Mouse (Mus musculus) limb, embryonic 11.5 days (tissue): Measurements from ENCODE around the gene Col11a2. TPM values are rescaled to one million over a fixed set of nuclear protein-coding genes. Genes with fewer than 3 reads are reported as not detected.

ENCODE experiments used
- ATAC-seq: fragments of 200-750 bp; cut with Nextera tagmentation; 2 replicates; pipeline ENCODE4 v1.8.0; 2017; ENCODE audit warnings: low read depth; ENCODE audit not compliant: insufficient number of reproducible peaks, low FRiP score, low TSS enrichment
- DNase-seq: peaks from one replicate; pipeline ENCODE4 v3.0.0-alpha.2; 2015; ENCODE audit warnings: low spot score
- H3K27ac ChIP-seq: fragments of 300-500 bp; sonication (generic); replicated peaks from 2 replicates; pipeline ENCODE4 v1.5.1; 2014; ENCODE audit warnings: low read depth, mild to moderate bottlenecking, low read length
- H3K27me3 ChIP-seq: fragments of 300-500 bp; sonication (generic); 2 replicates; pipeline ENCODE4 v1.6.1; 2014; ENCODE audit warnings: mild to moderate bottlenecking, low read length, mixed read lengths; ENCODE audit not compliant: control insufficient read depth, insufficient read depth
- H3K36me3 ChIP-seq: fragments of 300-500 bp; sonication (generic); 2 replicates; pipeline ENCODE4 v1.6.1; 2014; ENCODE audit warnings: mild to moderate bottlenecking, low read length, moderate library complexity, mixed read lengths; ENCODE audit not compliant: control insufficient read depth, insufficient read depth
- H3K4me1 ChIP-seq: fragments of 300-500 bp; sonication (generic); 2 replicates; pipeline ENCODE4 v1.6.1; 2014; ENCODE audit warnings: low read length, mixed read lengths; ENCODE audit not compliant: control insufficient read depth, insufficient read depth
- H3K4me2 ChIP-seq: fragments of 300-500 bp; sonication (generic); 2 replicates; pipeline ENCODE4 v1.6.1; 2014; ENCODE audit warnings: low read depth, mild to moderate bottlenecking, moderate library complexity; ENCODE audit not compliant: severe bottlenecking
- H3K4me3 ChIP-seq: fragments of 300-500 bp; sonication (generic); 2 replicates; pipeline ENCODE4 v1.5.1; 2014; ENCODE audit warnings: low read depth, low read length
- H3K9ac ChIP-seq: fragments of 300-500 bp; sonication (generic); 2 replicates; pipeline ENCODE4 v1.6.1; 2014; ENCODE audit warnings: mild to moderate bottlenecking, low read length
- H3K9me3 ChIP-seq: fragments of 300-500 bp; sonication (generic); 2 replicates; pipeline ENCODE4 v1.6.1; 2016; ENCODE audit warnings: low read length; ENCODE audit not compliant: control insufficient read depth
- WGBS: fragments of 180-500 bp; shearing (Covaris S2); extraction: QIAGEN DNeasy Blood & Tissue Kit; methylation state at CpG from one replicate; pipeline ENCODE4 v1.1.7; 2014; 5-methylcytosine and 5-hydroxymethylcytosine counted together
- polyA plus RNA-seq: library from polyadenylated mRNA; unstranded; fragments of >200 nt; fragmentation: Nextera tagmentation; extraction: Ambion mirVana; gene quantifications from 2 replicates; pipeline ENCODE4 v1.2.1, GENCODE M21; 2014

Gene Col11a2
- polyA plus RNA-seq, 1 experiment from 2014 or later, result 5.0 TPM

DNA sequence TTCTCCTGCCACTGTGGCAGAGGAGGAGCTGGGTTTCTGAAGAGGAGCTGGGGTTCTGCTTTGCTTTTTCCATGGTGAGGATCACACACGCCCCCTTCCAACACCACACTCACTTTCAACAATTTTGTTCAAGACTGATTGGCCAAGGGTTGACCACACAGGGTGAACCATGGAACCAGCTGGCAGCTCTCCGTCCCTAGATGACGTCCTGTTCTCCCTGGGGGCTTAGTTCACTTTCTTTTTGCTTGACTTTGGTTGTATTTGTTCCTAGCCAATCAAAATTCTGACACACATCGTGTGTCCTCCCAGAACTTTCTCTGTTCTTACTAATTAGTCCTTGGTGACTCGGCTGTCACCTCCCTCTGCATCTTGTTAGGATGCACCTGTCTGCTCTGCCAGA is 58.0 kb downstream of the Col11a2 start:
- no peak for ATAC-seq
- 66% methylated on average over 5 of the region's 5 CpGs for WGBS
- H3K27me3 ChIP-seq, result no peaks in the 10 kb centered on the region
- no peak for DNase-seq
- no peaks in the 10 kb centered on the region for H3K36me3 ChIP-seq
- H3K4me2 ChIP-seq, result no peak overlapping the region
- H3K4me3 ChIP-seq, result no peak overlapping the region
- no peak overlapping the region for H3K9ac ChIP-seq
- no peak overlapping the region for H3K27ac ChIP-seq
- H3K4me1 ChIP-seq, result peaks cover 8% of the 10 kb centered on the region; the same call in 1 of the 2 replicates
- no peaks in the 10 kb centered on the region for H3K9me3 ChIP-seq

DNA sequence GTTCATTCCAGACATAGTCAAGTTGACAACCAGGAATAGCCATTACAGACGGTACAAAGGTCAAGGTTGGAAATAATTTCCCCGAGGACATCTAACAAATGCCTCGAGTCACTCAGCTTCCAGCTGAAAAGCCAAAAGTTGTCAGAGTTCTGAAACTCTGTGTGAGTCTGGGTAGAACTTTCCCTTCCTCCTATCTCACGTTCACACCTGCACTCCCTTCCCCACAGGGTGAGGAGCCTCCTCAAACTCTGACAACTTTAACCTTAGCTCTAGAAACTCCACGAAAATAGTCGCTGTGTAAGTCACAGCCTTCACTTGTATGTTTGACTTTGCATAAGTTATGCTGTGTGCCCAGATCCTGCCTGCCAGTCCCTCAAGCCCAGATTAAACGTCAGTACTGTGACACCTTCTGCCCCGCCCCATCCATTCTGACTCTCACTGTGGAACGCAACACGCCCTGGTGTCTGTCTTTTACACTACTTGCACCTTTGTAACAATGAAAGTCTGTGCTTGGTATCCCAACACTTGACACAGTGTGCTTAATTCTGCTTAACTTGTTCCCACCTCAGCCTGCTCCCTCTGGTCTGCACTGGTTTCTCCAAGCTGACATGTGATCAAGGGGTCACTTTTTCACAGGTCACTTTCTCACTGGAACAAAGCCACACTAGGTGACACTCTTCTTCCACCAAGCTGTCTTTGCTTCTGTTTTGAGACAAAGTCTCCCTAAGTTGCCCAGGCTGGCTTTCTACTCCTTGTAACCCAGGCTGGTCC is 59.7 kb downstream of the Col11a2 start:
- H3K27me3 ChIP-seq, result no peaks in the 10 kb centered on the region
- no peaks in the 10 kb centered on the region for H3K9me3 ChIP-seq
- no peak overlapping the region for H3K4me2 ChIP-seq
- 51% methylated on average over 10 of the region's 10 CpGs for WGBS
- no peaks in the 10 kb centered on the region for H3K36me3 ChIP-seq
- no peak overlapping the region for H3K9ac ChIP-seq
- DNase-seq, result no peak
- H3K4me1 ChIP-seq, result peaks cover 6% of the 10 kb centered on the region; the same call in 1 of the 2 replicates
- H3K27ac ChIP-seq, result no peak overlapping the region
- ATAC-seq, result no peak
- H3K4me3 ChIP-seq, result no peak overlapping the region

DNA sequence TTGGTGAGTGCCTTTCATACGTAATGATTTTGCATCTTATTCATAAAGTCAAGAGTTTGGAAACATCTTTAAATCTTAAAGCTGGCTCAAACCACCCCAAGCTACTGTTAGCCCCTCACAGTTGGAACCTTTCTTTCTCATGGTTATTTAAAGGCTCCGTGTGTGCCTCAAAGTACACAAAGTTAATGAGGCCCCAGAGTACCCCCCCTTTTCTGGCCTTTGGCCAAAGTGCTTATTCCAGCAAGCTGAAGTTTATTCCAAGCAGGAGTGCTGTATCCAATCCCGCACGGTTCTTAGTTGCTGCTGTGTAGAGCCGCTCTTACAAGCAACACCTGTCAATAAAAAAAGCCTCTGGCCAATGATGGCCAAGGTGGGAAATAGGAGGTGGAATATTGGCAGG is 60.3 kb downstream of the Col11a2 start:
- Histone ChIP-seq H3K4me1 (peaks cover 3% of the 10 kb centered on the region; the same call in 1 of the 2 replicates), H3K4me2 (no peak overlapping the region), H3K9me3 (no peaks in the 10 kb centered on the region), H3K9ac (no peak overlapping the region), H3K27me3 (no peaks in the 10 kb centered on the region), H3K4me3 (no peak overlapping the region), H3K27ac (no peak overlapping the region), H3K36me3 (no peaks in the 10 kb centered on the region)
- DNase-seq (no peak), ATAC-seq (no peak)
- WGBS, result 57% methylated on average over 5 of the region's 5 CpGs

DNA sequence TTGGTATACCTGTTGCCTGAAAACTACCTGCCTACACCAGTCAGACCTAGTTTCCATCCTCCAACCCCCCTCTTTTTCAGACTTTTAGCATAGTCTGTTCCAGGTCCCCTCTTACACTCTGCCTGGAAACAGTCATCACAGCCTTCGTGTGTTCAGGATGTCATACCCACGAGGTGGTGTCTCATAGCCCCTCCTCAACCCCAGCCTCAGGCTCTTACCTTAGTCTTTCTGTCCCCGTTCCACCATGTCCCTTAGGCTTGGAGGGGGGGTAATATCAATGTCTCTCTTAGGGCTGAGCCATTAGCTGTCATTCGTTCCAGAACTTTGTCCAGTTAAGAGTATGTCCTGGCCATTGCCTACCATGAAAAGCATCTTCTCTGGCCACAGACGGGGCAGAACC is 61.9 kb downstream of the Col11a2 start:
- Histone ChIP-seq H3K9ac (no peak overlapping the region), H3K9me3 (no peaks in the 10 kb centered on the region), H3K4me1 (peaks cover 3% of the 10 kb centered on the region; the same call in 1 of the 2 replicates), H3K27ac (no peak overlapping the region), H3K4me2 (no peak overlapping the region), H3K36me3 (no peaks in the 10 kb centered on the region), H3K27me3 (no peaks in the 10 kb centered on the region), H3K4me3 (no peak overlapping the region)
- no peak for DNase-seq
- ATAC-seq, result 0 out of 2 replicates have a peak, but pooled peaks have one; percentile 17
- WGBS, result 38% methylated on average over 5 of the region's 5 CpGs

DNA sequence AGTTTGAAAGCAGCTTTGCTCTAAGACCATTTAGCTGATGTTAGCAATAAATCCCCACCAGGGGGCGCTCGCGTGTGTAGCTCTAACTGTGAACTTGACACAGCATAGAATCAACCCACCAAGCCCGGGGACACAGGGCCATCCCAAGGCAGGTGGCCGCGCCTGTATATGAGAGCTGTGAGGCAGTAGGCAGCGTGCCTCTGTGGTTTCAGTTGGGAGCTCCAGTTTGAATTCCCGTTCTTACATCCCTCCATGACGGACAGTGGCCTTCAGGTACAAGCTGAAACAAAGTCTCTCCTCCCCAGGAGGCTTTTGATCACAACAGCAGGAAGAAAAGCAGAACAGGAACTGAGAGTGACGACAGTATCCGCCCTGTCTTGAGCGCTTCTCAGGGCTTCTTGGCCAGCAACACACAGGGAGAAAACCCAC is 62.4 kb downstream of the Col11a2 start:
- Histone ChIP-seq H3K9me3 (no peaks in the 10 kb centered on the region), H3K9ac (no peak overlapping the region), H3K27ac (no peak overlapping the region), H3K4me1 (peaks cover 3% of the 10 kb centered on the region; the same call in 1 of the 2 replicates), H3K27me3 (no peaks in the 10 kb centered on the region), H3K36me3 (no peaks in the 10 kb centered on the region), H3K4me2 (no peak overlapping the region), H3K4me3 (no peak overlapping the region)
- no peak for ATAC-seq
- DNase-seq, result peak; percentile 98
- WGBS, result 11% methylated on average over 12 of the region's 12 CpGs

DNA sequence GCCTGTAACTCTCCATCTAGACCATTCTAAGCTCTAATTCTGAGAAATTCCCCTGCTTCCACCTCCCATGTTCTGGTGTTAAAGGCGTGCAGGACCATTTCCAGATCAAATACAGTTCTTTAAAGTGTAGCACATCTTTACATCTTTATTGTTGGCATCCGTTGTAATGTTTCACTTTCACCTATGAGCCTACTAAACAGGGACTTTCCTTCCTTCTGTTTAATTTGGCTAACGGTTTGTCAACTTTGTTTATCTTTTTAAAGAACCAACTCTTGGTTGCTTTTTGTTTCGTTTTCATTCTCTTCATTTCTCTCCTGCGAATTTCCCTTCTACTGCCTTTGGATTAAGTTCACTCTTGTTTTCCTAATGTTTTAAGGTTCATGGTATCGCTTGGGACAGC is 63.6 kb downstream of the Col11a2 start:
- WGBS, result 79% methylated on average over 6 of the region's 6 CpGs
- H3K27me3 ChIP-seq, result no peaks in the 10 kb centered on the region
- no peak for ATAC-seq

DNA sequence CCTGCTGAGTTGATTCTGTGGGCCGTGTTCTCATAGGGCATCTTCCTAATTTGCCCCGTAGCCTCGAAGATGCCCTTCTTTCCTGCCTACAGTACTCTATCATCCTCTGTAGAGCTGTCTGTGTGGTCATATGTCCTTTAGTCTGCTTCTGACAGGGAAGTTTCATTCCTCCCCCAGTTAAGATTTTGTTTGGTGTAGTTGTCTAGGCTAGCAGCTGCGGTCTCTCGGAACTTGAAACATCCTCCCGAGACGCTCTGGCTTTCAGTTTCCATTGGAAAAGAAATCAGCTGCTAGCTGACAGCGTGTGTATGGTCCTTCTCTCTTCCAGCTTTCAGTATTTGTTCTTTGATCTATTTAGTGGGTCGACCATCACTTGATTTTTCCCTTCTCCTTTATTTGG is 65.6 kb downstream of the Col11a2 start:
- Histone ChIP-seq H3K4me2 (no peak overlapping the region), H3K36me3 (no peaks in the 10 kb centered on the region), H3K27me3 (no peaks in the 10 kb centered on the region), H3K4me3 (no peak overlapping the region), H3K4me1 (peaks cover 2% of the 10 kb centered on the region; the same call in 1 of the 2 replicates), H3K9ac (no peak overlapping the region), H3K9me3 (no peaks in the 10 kb centered on the region), H3K27ac (no peak overlapping the region)
- WGBS, result 84% methylated on average over 9 of the region's 9 CpGs
- DNase-seq (no peak), ATAC-seq (no peak)

More for the DNA sequence above, 63.6 kb downstream of the Col11a2 start:
- H3K9ac ChIP-seq, result no peak overlapping the region
- H3K27ac ChIP-seq, result no peak overlapping the region
- H3K4me1 ChIP-seq, result peaks cover 3% of the 10 kb centered on the region; the same call in 1 of the 2 replicates
- no peaks in the 10 kb centered on the region for H3K9me3 ChIP-seq
- H3K4me3 ChIP-seq, result no peak overlapping the region
- H3K4me2 ChIP-seq, result no peak overlapping the region
- DNase-seq, result no peak
- no peaks in the 10 kb centered on the region for H3K36me3 ChIP-seq

DNA sequence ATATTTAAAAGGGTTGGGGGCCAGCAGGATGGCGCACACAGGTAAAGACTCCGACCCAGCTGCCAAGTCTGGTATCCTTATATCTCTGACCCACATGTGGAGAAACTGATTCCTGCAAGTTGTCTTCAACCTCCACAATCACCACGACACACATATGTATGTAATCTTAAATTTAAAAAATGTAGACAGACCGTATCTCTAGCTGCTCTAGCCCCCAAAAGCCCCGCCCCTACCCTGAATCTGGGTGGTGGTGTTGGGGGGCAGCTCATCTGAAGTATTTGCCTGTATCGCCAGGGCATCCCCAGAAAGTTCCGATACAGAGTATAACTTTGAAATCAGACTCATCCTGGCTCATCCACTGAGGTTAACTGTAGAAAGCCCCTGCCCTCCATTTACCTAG is 67.3 kb downstream of the Col11a2 start:
- no peaks in the 10 kb centered on the region for H3K4me1 ChIP-seq
- DNase-seq, result no peak
- H3K36me3 ChIP-seq, result peaks cover 2% of the 10 kb centered on the region
- H3K9me3 ChIP-seq, result no peaks in the 10 kb centered on the region
- ATAC-seq, result no peak
- no peak overlapping the region for H3K27ac ChIP-seq
- 82% methylated on average over 7 of the region's 7 CpGs for WGBS
- no peaks in the 10 kb centered on the region for H3K27me3 ChIP-seq
- H3K4me3 ChIP-seq, result no peak overlapping the region
- H3K4me2 ChIP-seq, result no peak overlapping the region
- H3K9ac ChIP-seq, result no peak overlapping the region
